Mouse (Mus musculus): ENCODE data around the gene Ogdh.

Gene Ogdh

DNA sequence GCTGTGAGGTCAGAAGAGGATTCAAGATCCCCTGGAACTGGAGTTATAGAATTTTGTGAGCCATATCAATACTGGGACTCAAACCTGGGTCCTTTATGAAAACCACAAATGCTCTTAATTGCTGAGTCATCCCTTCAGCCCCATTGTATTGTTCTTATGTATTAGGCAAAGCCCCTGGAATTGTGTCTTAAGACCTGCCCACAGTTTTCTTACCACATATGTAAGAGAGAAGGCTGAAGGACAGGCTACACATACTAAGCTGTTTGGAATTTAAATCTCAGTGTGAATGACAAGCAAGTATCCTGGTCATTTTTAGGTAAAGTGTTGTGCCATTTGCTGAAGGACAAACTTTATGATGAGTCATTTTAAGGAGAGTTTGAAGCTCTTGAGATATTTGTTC, 4.6 kb downstream of the Ogdh start:
- DNase-seq, result no peak

DNA sequence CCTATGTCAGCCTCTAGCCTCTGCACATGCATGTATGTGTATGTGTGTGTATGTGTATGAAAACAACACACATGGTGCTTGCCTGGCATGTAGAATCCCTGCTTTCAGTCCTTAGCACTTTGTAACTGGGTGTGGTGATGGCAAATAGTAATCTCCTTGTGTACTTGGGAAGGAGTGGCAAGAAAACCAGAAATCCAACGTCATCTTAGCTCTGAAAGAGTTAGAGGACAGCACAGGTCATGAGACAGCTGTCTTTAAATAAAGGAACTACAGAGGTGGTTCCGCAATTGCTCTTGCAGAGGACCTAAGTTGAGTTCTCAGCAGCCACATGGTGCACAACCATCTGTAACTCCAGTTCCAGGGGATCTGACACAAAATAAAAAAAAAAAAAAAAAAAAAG, 8.0 kb downstream of the Ogdh start:
- DNase-seq, result no peak

GRCm38 (mm10) chr11:6302793-6303192, 11.4 kb downstream of the Ogdh start:
- no peak for DNase-seq

DNA sequence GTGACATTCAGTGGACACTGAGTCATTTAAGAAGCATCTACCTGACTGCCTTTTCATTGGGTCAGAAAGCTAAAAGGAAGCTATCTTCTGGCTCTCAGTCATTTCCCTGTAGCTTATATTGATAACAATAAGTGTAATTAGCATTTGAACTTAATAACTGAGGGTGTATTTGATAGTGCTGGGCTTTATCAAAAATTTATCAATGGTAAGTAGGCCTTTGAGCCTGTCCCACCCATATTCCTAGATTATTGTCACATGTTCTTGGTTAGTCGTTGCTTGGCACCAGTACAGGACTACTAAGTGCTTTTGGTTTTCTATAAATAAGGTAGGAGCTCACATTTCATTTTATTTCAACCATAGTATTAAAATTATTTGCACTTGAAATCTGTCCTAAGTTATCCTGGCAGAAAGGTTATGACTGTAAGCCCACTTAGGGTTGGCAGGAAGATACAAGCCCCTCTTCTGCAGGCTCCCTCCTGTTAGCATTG, 14.6 kb downstream of the Ogdh start:
- DNase-seq, result no peak

DNA sequence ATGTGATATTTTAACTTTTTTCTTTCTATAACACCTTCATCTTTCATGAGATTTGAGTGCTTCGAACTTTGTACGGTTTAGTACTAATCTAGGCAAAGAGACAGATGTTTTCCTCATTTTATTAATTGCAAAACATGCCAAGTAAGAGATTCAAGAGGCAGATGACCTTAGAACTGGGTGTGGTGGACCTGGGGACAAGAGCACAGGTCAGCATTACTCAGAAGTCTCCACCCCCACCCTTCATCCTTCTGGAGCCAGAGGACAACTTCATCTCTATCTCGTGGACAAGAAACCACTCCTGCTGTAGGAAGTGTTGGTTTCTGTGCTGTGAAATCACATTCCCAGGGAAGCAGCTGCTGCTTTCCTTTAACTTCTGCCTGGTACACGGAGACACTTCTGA, 16.7 kb downstream of the Ogdh start:
- no peak for DNase-seq

GRCm38 (mm10) chr11:6313874-6314406, 22.5 kb downstream of the Ogdh start:
- DNase-seq, result no peak

- peak; percentile 18 to 21 for DNase-seq
Measured at GRCm38 (mm10) chr11:6316821-6317220, 25.4 kb downstream of the Ogdh start.

- DNase-seq, result peak in 1 of 2 experiments; percentile 29
Measured at GRCm38 (mm10) chr11:6318559-6318958, 27.1 kb downstream of the Ogdh start.

DNA sequence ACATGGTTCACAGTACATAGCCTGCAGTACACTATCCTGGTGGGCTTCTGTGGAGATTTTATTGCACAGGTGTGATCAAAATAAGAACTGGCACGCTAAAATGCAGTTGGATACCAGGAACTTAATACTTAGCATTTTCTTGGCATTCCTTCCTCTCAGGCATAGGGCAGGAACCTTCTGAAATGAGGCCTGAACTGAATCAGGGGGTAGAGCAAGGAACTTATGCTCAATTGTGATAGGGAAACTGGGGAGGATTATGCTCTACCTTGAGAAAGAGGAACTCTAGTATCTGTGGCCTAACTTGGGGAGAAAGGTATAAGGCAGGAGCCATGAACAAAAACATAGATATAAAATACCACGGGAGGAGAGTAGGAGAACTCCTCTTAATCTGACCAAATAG, 27.9 kb downstream of the Ogdh start:
- DNase-seq, result no peak

GRCm38 (mm10) chr11:6322086-6322485, 30.7 kb downstream of the Ogdh start:
- no peak for DNase-seq

- DNase-seq, result no peak
Measured at GRCm38 (mm10) chr11:6323348-6323747, 31.9 kb downstream of the Ogdh start.

DNA sequence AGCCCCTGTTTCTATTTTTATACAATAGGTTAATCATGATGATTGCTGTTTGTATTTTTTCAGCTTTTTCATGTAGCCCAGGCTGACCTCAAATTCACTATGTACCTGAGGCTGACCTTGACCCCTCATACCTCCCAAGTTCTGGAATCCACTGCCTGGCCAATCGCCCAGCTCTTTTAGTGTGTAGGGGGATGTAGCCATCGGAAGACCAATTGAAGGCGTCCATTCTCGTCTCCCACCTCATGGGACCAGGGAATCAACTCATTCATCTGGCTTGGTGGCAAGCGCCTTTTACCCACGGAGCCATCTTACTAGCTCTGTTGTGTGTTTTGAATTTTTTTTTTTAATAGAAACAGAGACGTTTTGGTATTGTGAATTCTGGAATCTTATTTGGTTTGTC, 39.8 kb downstream of the Ogdh start:
- DNase-seq, result no peak

- no peak for DNase-seq
Measured at GRCm38 (mm10) chr11:6332606-6333005, 41.2 kb downstream of the Ogdh start.

DNA sequence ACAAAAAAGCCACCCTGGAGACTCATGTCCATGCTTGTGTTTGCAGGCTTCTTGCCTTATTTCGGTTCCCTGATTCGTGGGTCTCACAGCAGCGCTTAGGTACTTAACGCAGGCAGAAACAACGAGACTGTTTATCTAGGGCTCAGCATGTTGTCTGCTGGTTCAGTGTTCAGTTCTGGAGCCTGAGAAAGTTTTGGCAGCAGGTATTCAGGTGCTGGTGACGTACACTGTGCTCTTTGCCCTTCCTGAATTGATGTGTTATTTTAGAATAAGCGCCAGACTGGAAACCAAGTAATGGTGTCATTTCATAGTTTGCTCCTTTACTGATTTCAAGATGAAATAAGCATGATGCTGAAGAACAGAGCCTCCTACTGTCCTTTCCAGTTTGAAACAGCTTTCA, 42.0 kb downstream of the Ogdh start:
- no peak for DNase-seq

- DNase-seq, result no peak
Measured at GRCm38 (mm10) chr11:6335321-6335720, 43.9 kb downstream of the Ogdh start.

GRCm38 (mm10) chr11:6336689-6337088, 45.3 kb downstream of the Ogdh start:
- DNase-seq, result no peak

DNA sequence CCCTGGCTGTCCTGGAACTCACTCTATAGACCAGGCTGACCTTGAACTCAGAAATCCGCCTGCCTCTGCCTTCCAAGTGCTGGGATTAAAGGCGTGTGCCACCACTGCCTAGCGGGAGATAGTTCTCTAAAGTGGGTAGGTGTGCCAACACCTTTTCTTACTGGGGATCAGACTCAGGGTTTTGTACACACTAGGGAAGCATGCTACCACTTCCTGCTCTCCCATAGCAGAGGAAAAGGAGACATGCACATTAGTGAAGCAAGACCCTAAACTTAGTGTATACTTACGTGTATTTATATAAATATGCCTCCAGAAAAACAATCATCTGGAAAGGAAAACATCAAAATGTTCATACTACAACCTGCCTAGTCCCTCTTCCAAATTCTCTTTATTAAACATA, 54.5 kb downstream of the Ogdh start:
- DNase-seq, result no peak

- DNase-seq, result no peak
Measured at GRCm38 (mm10) chr11:6346966-6347365, 55.5 kb downstream of the Ogdh start.

GRCm38 (mm10) chr11:6348681-6349200, 57.3 kb downstream of the Ogdh start:
- DNase-seq, result peak; percentile 74

- no peak for DNase-seq
Measured at GRCm38 (mm10) chr11:6349586-6349985, 58.2 kb downstream of the Ogdh start.

- no peak for DNase-seq
Measured at GRCm38 (mm10) chr11:6355106-6355505, 63.7 kb downstream of the Ogdh start.

DNA sequence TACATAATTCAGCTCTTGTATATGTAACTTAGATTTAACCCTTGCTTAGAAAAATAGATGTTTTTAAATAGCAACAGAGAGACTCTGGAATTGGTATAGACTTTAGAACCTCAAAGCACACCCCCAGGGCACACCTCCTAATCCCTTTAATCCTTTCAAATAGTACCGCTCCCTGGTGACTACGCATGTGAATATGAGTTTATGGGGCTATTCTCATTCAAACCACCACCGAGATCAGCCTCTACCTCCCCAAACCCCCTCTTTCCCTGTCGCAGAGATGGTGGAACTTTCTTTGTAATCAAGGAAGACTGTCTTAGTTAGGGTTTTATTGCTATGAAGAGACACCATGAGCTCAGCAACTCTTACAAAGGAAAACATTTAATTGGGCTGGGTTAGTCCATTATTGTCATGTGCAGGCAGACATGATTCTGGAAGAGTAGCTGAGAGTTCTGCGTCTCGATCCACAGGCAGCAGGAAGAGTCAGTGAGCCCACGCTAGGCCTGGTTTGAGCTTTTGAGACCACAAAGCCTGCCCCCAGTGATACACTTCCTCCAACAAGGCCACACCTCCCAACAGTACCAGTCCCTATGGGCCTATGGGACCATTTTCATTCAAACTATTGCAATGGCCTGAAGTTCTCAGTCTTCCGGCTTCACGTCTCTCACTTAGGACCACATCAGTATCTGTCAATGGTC, 73.3 kb downstream of the Ogdh start:
- no peak for DNase-seq

GRCm38 (mm10) chr11:6365885-6366284, 74.5 kb downstream of the Ogdh start:
- peak; percentile 82 to 86 for DNase-seq

- no peak for DNase-seq
Measured at GRCm38 (mm10) chr11:6366434-6366833, 75.0 kb downstream of the Ogdh start.

GRCm38 (mm10) chr11:6367156-6367555, 75.7 kb downstream of the Ogdh start:
- no peak for DNase-seq
